Mouse (Mus musculus) lung, embryonic 14.5 days (tissue): ENCODE measurements around the gene Hip1r. TPM values are rescaled to one million over a fixed set of nuclear protein-coding genes. Genes with fewer than 3 reads are reported as not detected.

Experiments
- ATAC-seq: fragments of 200-750 bp; cut with Nextera tagmentation; 2 replicates; pipeline ENCODE4 v1.8.0; 2017; ENCODE audit warnings: mild to moderate bottlenecking, moderate TSS enrichment, moderate library complexity; ENCODE audit not compliant: insufficient read depth
- DNase-seq: peaks from one replicate; pipeline ENCODE4 v3.0.0-alpha.2; 2015
- H3K27ac ChIP-seq: fragments of 300-500 bp; sonication (generic); 2 replicates; pipeline ENCODE4 v1.5.1; 2014; ENCODE audit warnings: low read depth, mild to moderate bottlenecking, moderate library complexity
- H3K27me3 ChIP-seq: fragments of 300-500 bp; sonication (generic); 2 replicates; pipeline ENCODE4 v1.6.1; 2014; ENCODE audit warnings: low read length, control low read depth; ENCODE audit not compliant: insufficient read depth
- H3K36me3 ChIP-seq: fragments of 300-500 bp; sonication (generic); 2 replicates; pipeline ENCODE4 v1.6.1; 2014; ENCODE audit warnings: control low read depth; ENCODE audit not compliant: insufficient read depth
- H3K4me1 ChIP-seq: fragments of 300-500 bp; sonication (generic); 2 replicates; pipeline ENCODE4 v1.6.1; 2014; ENCODE audit warnings: antibody characterized with exemption, control low read depth; ENCODE audit not compliant: insufficient read depth
- H3K4me2 ChIP-seq: fragments of 300-500 bp; sonication (generic); 2 replicates; pipeline ENCODE4 v1.6.1; 2014; ENCODE audit warnings: mild to moderate bottlenecking
- H3K4me3 ChIP-seq: fragments of 300-500 bp; sonication (generic); 2 replicates; pipeline ENCODE4 v1.5.1; 2014; ENCODE audit warnings: low read depth, low read length
- H3K9ac ChIP-seq: fragments of 300-500 bp; sonication (generic); 2 replicates; pipeline ENCODE4 v1.6.1; 2014
- H3K9me3 ChIP-seq: fragments of 300-500 bp; sonication (generic); 2 replicates; pipeline ENCODE4 v1.6.1; 2016; ENCODE audit warnings: low read depth, low read length, control low read depth
- CTCF ChIP-seq: IDR thresholded peaks from 2 replicates; pipeline ENCODE4 v1.5.1; 2016; ENCODE audit warnings: antibody characterized with exemption, low read depth
- WGBS: fragments of 180-500 bp; shearing (Covaris S2); extraction: QIAGEN DNeasy Blood & Tissue Kit; methylation state at CpG from one replicate; pipeline ENCODE4 v1.1.7; 2014; 5-methylcytosine and 5-hydroxymethylcytosine counted together
- polyA plus RNA-seq: library from polyadenylated mRNA; unstranded; fragments of >200 nt; fragmentation: Nextera tagmentation; extraction: Ambion mirVana; gene quantifications from 2 replicates; pipeline ENCODE4 v1.2.1, GENCODE M21; 2014

The Hip1r gene
- 9.1 and 9.3 TPM in 2 replicates for polyA plus RNA-seq

GRCm38 (mm10) chr5:123973299-123974178 lies at the start of gene Hip1r:
TSS of gene Hip1r (plus strand) at chr5:123973628.
- WGBS = under 1% methylated on average over 88 of the region's 106 CpGs
- peak; percentile 77 for ATAC-seq
- peak within 1 kb of the TSS; percentile 94 for H3K4me2 ChIP-seq

GRCm38 (mm10) chr5:123927118-123927517 lies 46.3 kb upstream of the Hip1r start, which contains the start of gene Gm43518:
TSS of gene Gm43518 (plus strand) at chr5:123927418.
- peaks cover 71% of the 10 kb centered on the region for H3K36me3 ChIP-seq
- no peak within 1 kb of the TSS for H3K27ac ChIP-seq
- H3K4me1 ChIP-seq = no peaks in the 10 kb centered on the region
- no peak within 1 kb of the TSS for H3K4me2 ChIP-seq
- no peak for TF ChIP-seq CTCF
- no peak for DNase-seq
- no peaks in the 10 kb centered on the region for H3K27me3 ChIP-seq
- no peak for ATAC-seq
- no peak within 1 kb of the TSS for H3K4me3 ChIP-seq
- WGBS = 89% methylated on average over 9 of the region's 9 CpGs
- no peak within 1 kb of the TSS for H3K9ac ChIP-seq
- no peaks in the 10 kb centered on the region for H3K9me3 ChIP-seq

More at GRCm38 (mm10) chr5:123973299-123974178, at the start of gene Hip1r:
- H3K27me3 ChIP-seq = peaks cover 23% of the 10 kb centered on the region
- no peak within 1 kb of the TSS for H3K27ac ChIP-seq
- DNase-seq = peak; percentile 67
- TF ChIP-seq CTCF = no peak
- no peaks in the 10 kb centered on the region for H3K9me3 ChIP-seq
- peak within 1 kb of the TSS; percentile 71 for H3K4me3 ChIP-seq
- H3K9ac ChIP-seq = peak within 1 kb of the TSS; percentile 67
- H3K36me3 ChIP-seq = no peaks in the 10 kb centered on the region
- no peaks in the 10 kb centered on the region; the same call in 1 of the 2 replicates for H3K4me1 ChIP-seq

- under 1% methylated on average over 56 of the region's 56 CpGs for WGBS
- Histone ChIP-seq H3K4me1 (no peaks in the 10 kb centered on the region), H3K9me3 (no peaks in the 10 kb centered on the region), H3K36me3 (peaks cover 36% of the 10 kb centered on the region), H3K9ac (peak within 1 kb of the TSS; percentile 96), H3K27ac (peak within 1 kb of the TSS; percentile 81), H3K4me3 (peak within 1 kb of the TSS; percentile 75), H3K27me3 (no peaks in the 10 kb centered on the region), H3K4me2 (peak within 1 kb of the TSS; percentile 78)
- ATAC-seq (peak; percentile 98), DNase-seq (peak; percentile 99)
- TF ChIP-seq CTCF = no peak
Measured at GRCm38 (mm10) chr5:123930508-123930989, 42.9 kb upstream of the Hip1r start, which contains the start of gene Ccdc62. TSS of gene Ccdc62 (plus strand) at chr5:123930679.

GRCm38 (mm10) chr5:123931131-123931530 lies 42.3 kb upstream of the Hip1r start:
- Histone ChIP-seq H3K9me3 (no peaks in the 10 kb centered on the region), H3K36me3 (peaks cover 31% of the 10 kb centered on the region), H3K9ac (peak overlapping the region; percentile 96), H3K4me2 (peak overlapping the region; percentile 78), H3K4me3 (peak overlapping the region; percentile 75), H3K27me3 (no peaks in the 10 kb centered on the region), H3K27ac (no peak overlapping the region), H3K4me1 (no peaks in the 10 kb centered on the region)
- ATAC-seq (no peak), DNase-seq (no peak)
- no peak for TF ChIP-seq CTCF
- WGBS = 45% methylated on average over 13 of the region's 13 CpGs

- TF ChIP-seq CTCF = peak; percentile 29; the same call in 1 of the 2 replicates
- Histone ChIP-seq H3K9ac (no peak overlapping the region), H3K9me3 (no peaks in the 10 kb centered on the region), H3K4me2 (no peak overlapping the region), H3K4me3 (no peak overlapping the region), H3K36me3 (peaks cover 13% of the 10 kb centered on the region), H3K27me3 (no peaks in the 10 kb centered on the region), H3K27ac (no peak overlapping the region), H3K4me1 (no peaks in the 10 kb centered on the region)
- DNase-seq = no peak
- no peak for ATAC-seq
Measured at GRCm38 (mm10) chr5:123932927-123933326, 40.5 kb upstream of the Hip1r start.

- Histone ChIP-seq H3K4me1 (no peaks in the 10 kb centered on the region), H3K27me3 (no peaks in the 10 kb centered on the region), H3K9me3 (no peaks in the 10 kb centered on the region), H3K4me2 (no peak overlapping the region), H3K36me3 (peaks cover 9% of the 10 kb centered on the region; the same call in 1 of the 2 replicates), H3K9ac (no peak overlapping the region), H3K27ac (no peak overlapping the region), H3K4me3 (no peak overlapping the region)
- DNase-seq = no peak
- 86% methylated on average over 12 of the region's 12 CpGs for WGBS
- ATAC-seq = no peak
- no peak for TF ChIP-seq CTCF
Measured at GRCm38 (mm10) chr5:123933556-123933955, 39.9 kb upstream of the Hip1r start.
